Mouse (Mus musculus) 3134 (cell line): ENCODE measurements around the gene Trim17.
A peak's percentile ranks its signal among the peaks of the same experiment; 100 is the strongest.

ENCODE experiments used
- DNase-seq: peaks from one replicate; pipeline ENCODE4 v3.0.0-alpha.2; 2011; ENCODE audit warnings: low spot score; ENCODE audit not compliant: insufficient read length; ENCODE audit errors: extremely low read depth

Gene Trim17

GRCm38 (mm10) chr11:58967346-58967745 lies 12.9 kb downstream of the Trim17 start:
- no peak for DNase-seq

DNA sequence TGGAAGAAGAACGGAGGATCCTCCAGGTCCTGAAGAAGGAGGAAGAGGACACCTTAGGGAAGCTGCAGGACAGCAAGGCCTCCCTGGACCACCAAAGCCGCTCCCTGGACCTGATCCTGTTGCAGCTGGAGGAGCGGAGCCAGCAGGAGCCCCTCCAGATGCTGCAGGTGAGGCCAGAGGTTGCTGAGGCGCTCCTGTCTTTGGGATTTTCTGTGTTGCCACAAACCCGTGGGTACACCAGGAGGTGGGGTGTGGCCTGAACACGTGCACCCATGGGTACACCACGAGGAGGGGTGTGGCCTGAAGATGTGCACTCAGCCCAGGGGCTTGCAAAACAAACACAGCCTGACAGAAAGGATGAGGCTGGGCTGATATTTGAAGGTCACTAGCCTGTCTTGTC lies 14.1 kb downstream of the Trim17 start:
- no peak for DNase-seq

DNA sequence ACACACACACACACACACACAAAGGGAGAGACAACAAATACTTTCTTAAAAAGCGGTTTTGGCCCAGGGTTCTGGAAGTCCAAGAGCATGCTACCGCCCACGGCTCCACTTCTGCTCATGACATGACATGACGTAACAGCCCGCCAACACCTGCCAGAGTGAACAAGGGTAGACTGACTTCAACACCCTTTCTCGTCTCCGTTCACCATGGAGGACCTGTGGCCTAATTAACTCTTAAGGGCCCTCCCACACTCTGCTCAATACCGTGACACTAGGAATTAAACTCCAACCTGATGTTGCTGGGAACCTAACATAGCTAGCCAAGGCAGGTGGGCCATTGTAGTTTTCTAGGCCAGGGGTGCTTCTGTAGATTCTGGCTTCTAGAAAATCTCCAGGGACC lies 14.5 kb downstream of the Trim17 start:
- no peak for DNase-seq

- DNase-seq, result no peak
Measured at GRCm38 (mm10) chr11:58969659-58970058, 15.2 kb downstream of the Trim17 start.

DNA sequence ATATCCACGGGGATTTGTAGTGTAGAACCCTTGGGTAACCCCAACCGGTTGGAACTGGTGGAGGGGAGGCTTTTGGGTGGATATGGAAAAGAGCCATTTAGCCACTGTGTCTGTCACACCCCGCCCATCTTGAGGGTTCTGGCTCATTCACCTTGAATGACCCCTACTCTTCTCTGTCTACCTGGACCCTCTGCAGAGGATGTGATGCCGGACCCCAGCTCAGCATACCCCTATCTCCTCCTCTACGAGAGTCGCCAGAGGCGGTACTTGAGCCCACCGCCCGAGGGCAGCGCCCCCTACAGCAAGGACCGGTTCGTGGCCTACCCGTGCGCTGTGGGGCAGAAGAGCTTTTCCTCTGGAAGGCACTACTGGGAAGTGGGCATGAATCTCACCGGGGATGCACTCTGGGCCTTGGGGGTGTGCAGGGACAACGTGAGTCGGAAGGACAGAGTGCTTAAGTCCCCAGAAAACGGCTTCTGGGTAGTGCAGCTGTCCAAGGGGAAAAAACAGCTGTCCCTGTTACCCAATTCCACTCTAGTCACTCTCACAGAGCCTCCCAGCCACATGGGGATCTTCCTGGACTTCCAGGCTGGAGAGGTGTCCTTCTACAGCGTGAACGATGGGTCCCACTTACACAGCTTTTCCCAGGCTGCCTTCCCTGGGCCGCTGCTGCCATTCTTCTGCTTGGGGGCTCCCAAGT lies 16.5 kb downstream of the Trim17 start:
- DNase-seq, result no peak

DNA sequence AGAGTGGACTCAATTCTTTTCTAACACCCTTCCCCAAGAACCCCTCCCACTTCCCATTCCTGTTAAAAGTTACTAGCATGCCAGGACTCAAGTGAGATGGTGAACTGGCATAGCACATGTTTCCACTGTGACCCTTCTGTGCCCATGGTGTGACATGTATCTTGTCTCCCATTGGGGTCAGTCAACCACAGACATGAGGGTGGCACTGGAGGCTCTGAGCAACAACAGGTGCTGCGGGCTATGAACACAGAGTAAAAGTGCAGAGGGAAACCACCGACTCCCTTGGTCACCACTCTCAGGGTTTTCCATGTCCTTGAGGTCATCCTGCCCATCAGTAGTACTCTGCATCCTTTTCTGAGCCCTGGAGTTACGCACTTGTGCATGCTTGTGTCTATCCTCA lies 17.3 kb downstream of the Trim17 start:
- DNase-seq, result no peak

DNA sequence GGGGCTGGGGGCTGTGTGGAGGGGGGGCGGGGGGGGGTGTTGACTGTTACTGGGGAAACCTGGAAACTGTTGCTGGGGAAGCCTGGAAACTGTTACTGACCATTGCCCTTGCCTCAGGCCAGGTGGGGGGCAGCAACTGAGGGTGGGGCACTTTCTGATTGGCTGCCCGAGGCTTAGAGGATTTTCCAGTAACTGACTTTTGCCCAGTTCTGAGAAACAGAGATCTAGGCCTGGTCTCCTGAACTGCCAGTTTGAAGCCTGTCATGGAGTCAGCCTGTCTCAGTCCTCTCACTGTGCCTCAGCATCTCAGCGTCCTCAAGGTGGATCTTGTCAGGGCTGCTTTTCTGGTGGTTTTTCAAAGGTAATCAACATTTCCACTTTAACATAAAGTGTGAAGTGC lies 19.9 kb downstream of the Trim17 start:
- DNase-seq, result no peak

GRCm38 (mm10) chr11:58977150-58977549 lies 22.7 kb downstream of the Trim17 start:
- DNase-seq, result peak; percentile 65

DNA sequence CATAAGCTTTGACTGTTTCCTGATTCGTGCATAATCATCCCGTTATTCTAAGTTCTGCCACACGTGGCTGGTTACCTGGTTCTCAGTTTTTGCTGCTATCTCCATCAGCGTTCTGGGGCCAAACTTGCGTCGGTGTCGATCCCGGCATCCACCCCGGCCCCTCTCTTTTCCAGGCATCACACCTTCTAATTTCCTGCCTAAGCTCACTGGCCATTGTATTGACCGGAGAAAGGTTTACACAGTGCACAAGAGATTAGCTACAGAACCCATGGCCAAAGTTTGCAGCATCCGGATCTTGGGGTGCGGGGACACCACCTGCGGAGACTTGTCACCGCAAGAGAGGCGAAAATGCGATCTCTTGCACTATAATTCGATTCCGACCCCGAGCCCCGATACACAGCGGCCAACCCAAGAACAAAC lies 23.1 kb downstream of the Trim17 start:
- peak; percentile 72 for DNase-seq

GRCm38 (mm10) chr11:58978027-58978705 lies 23.7 kb downstream of the Trim17 start, which contains the start of gene Trim11:
Gene Trim11, plus strand, starts transcription at chr11:58978093.
- peak; percentile 78 for DNase-seq

DNA sequence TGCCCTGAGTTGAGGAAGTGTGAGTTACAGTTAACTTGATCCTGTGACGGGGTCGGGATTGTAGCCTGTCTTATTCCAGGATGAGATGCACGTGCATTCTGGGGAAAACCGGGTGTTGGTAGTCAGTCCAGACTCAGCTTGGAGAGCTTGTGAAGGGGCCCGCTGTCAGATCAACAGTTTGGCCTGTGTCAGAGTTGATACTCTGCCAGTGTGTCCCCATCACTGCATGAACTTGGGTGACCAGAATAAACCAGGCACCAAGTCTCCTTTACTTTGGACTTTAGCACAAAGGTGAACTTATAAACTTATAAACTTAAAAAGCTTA lies 24.2 kb downstream of the Trim17 start:
- DNase-seq, result no peak

- no peak for DNase-seq
Measured at GRCm38 (mm10) chr11:58979183-58979582, 24.7 kb downstream of the Trim17 start.

- DNase-seq, result peak; percentile 61
Measured at GRCm38 (mm10) chr11:58979661-58980060, 25.2 kb downstream of the Trim17 start.

- DNase-seq, result no peak
Measured at GRCm38 (mm10) chr11:58980381-58980990, 26.0 kb downstream of the Trim17 start.

- peak; percentile 97 for DNase-seq
Measured at GRCm38 (mm10) chr11:58981541-58982447, 27.3 kb downstream of the Trim17 start.

DNA sequence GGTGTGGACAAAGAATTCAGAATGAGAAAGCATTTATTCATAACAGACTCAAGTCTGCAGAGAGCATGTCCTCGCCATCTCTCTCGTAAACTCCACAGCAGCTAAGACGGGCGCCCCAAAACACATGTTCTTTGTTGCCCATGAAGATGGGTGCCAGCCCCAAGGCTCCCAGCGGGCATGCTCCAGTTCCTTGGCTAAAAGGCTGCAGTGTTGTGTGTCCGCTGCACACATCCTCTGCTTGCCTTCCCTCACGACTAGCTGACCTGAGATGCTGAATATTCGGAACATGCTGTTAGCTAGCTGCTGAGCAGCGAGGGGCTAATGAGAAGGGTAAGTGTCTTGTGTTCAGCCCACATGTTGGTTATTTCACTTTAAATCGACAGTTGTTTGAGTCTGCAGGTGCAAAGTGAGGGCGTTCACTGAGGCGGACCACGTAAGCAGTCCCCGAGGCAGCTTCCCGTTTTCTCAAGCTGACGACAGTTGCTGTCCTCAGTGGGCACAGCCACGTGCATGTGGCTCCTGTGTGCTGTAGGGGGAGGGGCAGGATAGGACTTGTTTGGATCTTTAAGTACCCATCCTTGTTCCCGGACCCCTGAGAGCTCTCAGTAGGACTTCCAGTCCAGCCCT lies 28.1 kb downstream of the Trim17 start:
- no peak for DNase-seq

GRCm38 (mm10) chr11:58983691-58984341 lies 29.3 kb downstream of the Trim17 start:
- no peak for DNase-seq

DNA sequence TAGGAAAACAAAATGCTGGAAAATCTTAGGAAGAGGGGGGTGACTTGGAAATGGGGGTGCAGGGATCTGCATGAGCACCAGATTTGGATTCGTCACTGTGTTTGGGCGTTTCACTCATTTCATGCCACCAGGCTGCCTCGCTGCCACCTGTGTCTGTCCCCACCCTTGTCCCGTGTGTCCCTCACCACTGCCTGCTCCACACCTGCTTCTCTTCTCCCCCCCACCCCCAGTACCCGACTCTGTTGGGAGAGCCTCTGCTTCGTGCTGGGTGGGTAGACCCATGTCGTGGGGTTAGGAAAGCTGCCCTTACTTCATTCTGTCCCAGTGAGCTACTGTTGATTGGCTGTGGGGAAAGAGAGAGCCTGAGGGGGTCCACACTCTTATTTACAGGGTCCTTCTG lies 30.2 kb downstream of the Trim17 start:
- no peak for DNase-seq

DNA sequence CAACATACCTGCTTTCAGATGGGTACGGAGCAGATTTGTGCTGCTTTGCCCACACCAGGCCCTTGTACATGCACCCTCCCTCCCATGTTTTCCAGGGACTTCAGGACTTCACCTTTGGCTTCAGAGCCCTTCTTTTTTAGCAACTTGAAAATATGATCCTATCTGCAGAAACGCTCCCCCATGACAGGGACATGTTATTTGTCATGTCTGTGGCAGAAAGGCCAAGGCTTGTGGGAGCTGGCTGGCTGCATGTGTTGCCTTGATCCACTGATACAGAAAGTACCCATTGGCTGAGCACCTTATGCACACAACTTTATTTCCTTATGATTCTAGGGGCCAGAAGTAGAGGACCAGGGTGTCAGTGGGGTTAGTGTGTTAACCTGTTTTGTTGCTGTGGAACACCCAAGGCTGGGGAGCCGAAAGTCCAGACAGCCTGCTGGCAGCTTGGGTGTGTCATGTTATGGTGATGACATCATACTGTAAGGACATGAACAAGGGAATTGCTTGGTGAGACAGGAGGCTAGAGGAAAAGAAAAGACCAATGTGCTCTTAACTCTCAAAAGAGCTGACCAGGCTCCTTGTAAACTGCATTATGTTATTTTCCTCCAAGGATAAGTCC lies 30.9 kb downstream of the Trim17 start:
- DNase-seq, result no peak

GRCm38 (mm10) chr11:58989166-58989565 lies 34.7 kb downstream of the Trim17 start:
- DNase-seq, result no peak
